Mouse (Mus musculus): ENCODE measurements around the gene Bcl7b. TPM values are rescaled to one million over a fixed set of nuclear protein-coding genes. Genes with fewer than 3 reads are reported as not detected.
"Not testable (repeated sequence)": the region's sequence is repeated elsewhere in the genome, so short reads cannot be mapped to it uniquely, and the experiment has no call there.

The Bcl7b gene
- total RNA-seq, 2 experiments from 2014 or later, result 24.7 to 25.3 TPM

GRCm38 (mm10) chr5:135189281-135190022, 21.4 kb downstream of the Bcl7b start:
- intact Hi-C loops (cut with DNase I; ENCODE audit: low total_unique reads), result loop anchor here (5.0 to 10.0 kb wide), 2 partner anchors 72 to 175 kb away; no protein-coding TSS in a partner anchor
- DNase-seq, result no peak

- intact Hi-C loops (cut with DNase I; ENCODE audit: low total_unique reads), result loop anchor here (5.0 kb wide), 1 partner anchor 74 kb away; no protein-coding TSS in a partner anchor
- peak; percentile 43 for DNase-seq
Measured at GRCm38 (mm10) chr5:135191620-135192019, 23.5 kb downstream of the Bcl7b start.

GRCm38 (mm10) chr5:135192431-135192830, 24.3 kb downstream of the Bcl7b start:
- intact Hi-C loops (cut with DNase I; ENCODE audit: low total_unique reads), result loop anchor here (5.0 kb wide), 1 partner anchor 75 kb away; no protein-coding TSS in a partner anchor
- DNase-seq, result no peak

GRCm38 (mm10) chr5:135196367-135196766, 28.3 kb downstream of the Bcl7b start:
- no peak for DNase-seq
- intact Hi-C loops (cut with DNase I; ENCODE audit: low total_unique reads), result no loop called here

GRCm38 (mm10) chr5:135202763-135203162, 34.7 kb downstream of the Bcl7b start:
- no peak for DNase-seq
- intact Hi-C loops (cut with DNase I; ENCODE audit: low total_unique reads), result no loop called here

DNA sequence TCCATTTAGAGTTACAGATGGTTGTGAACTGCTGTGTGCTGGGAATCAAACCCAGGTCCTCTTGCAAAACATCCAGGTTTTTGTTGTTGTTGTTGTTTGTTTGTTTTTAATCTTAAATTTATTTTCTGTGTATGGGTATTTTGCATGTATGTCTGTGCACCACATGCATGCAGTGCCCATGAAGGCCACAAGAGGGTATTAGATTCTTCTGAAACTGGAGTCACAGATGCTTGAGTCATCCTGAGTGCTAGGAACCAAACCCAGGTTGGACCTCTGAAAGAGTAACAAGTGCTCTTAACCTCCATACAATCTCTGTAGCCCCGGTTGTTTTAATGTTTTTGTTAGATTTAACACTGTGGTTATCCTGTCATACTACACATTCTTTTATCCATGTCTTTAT, 40.1 kb downstream of the Bcl7b start:
- DNase-seq, result no peak
- intact Hi-C loops (cut with DNase I; ENCODE audit: low total_unique reads), result no loop called here

GRCm38 (mm10) chr5:135216871-135217270, 48.8 kb downstream of the Bcl7b start:
- DNase-seq, result no peak
- intact Hi-C loops (cut with DNase I; ENCODE audit: low total_unique reads), result no loop called here

- DNase-seq, result no peak
- intact Hi-C loops (cut with DNase I; ENCODE audit: low total_unique reads), result no loop called here
Measured at GRCm38 (mm10) chr5:135220941-135221340, 52.9 kb downstream of the Bcl7b start.

GRCm38 (mm10) chr5:135222066-135222465, 54.0 kb downstream of the Bcl7b start:
- intact Hi-C loops (cut with DNase I; ENCODE audit: low total_unique reads), result no loop called here
- DNase-seq, result no peak

DNA sequence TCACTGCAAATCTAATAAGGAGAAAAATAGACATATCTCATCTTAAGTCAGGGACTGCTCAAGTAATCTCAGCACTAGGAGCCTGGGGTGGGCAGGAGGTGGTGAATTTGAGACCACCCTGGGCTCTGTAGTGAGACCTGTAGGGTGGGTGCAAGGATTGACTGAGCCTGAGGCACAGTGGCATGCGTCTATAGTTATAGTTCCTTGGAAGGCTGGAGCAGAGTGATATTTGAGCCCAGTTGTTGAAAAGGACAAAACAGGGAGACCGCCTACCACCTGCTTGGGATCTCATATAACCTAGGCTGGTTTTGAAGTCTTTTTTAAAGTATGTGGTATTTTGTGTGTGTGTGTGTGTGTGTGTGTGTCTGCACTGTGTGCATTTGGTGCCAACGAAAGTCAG, 56.1 kb downstream of the Bcl7b start:
- no peak for DNase-seq
- intact Hi-C loops (cut with DNase I; ENCODE audit: low total_unique reads), result no loop called here

- intact Hi-C loops (cut with DNase I; ENCODE audit: low total_unique reads); DNase-seq: not testable (repeated sequence)
Measured at GRCm38 (mm10) chr5:135225879-135226278, 57.8 kb downstream of the Bcl7b start.

DNA sequence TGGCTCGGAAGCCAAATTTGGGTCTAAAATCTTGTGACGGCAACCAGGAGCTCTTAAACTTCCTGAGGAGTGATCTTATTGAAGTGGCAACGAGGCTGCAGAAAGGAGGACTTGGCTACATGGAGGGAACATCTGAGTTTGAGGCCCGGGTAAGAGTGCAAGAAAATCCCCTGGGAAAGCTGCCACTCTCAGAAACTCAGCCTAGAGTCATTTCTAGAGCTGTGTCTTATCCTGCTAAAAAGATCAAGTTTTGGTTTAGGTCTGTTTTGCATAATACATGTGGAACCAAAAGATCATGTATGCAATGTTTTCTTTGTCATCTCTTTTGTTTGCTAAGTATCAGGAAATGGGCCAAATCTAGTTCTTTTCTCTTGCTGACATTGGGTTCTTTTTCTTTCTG, 62.1 kb downstream of the Bcl7b start:
- intact Hi-C loops (cut with DNase I; ENCODE audit: low total_unique reads), result no loop called here

More for the DNA sequence above, 62.1 kb downstream of the Bcl7b start:
- no peak for DNase-seq

Small RNA genes lying within 50 kb of the gene (microRNA-seq; reads per million reads assigned to microRNA genes)
- 0 reads per million in 2 experiments for gene Gm25315

Other genes starting within 250 kb of the Bcl7b start
- 1 to 10 TPM; 4.9 to 6.2 TPM for gene Mettl27, start 235.9 kb upstream of the Bcl7b start, total RNA-seq (2021)
- gene Cldn4, start 221.3 kb upstream of the Bcl7b start, total RNA-seq (2021), result not detected
- gene Cldn3, start 182.1 kb upstream of the Bcl7b start, total RNA-seq (2021), result under 1 TPM in 1 of 2 experiments, not detected in 1; 0.27 TPM
- gene Abhd11, start 159.1 kb upstream of the Bcl7b start, total RNA-seq (2021), result 10 to 100 TPM; 64.1 to 69.1 TPM
- gene Stx1a, start 144.8 kb upstream of the Bcl7b start, total RNA-seq (2021), result 1 to 10 TPM; 1.4 to 1.5 TPM
- 10 to 100 TPM; 24.0 to 25.8 TPM for gene Dnajc30, start 104.1 kb upstream of the Bcl7b start, total RNA-seq (2021)
- 10 to 100 TPM; 24.7 to 33.0 TPM for gene Bud23, start 103.3 kb upstream of the Bcl7b start, total RNA-seq (2021)
- 1 to 10 TPM in 1 of 2 experiments, under 1 TPM in 1; 0.84 to 1.7 TPM for gene Vps37d, start 90.0 kb upstream of the Bcl7b start, total RNA-seq (2021)
- 10 to 100 TPM; 37.5 to 40.6 TPM for gene Mlxipl, start 78.4 kb upstream of the Bcl7b start, total RNA-seq (2021)
- gene Tbl2, start 18.6 kb upstream of the Bcl7b start, total RNA-seq (2021), result 10 to 100 TPM; 11.9 to 13.3 TPM
- 10 to 100 TPM; 24.1 to 24.8 TPM for gene Baz1b, start 19.0 kb downstream of the Bcl7b start, total RNA-seq (2021)
- gene Fzd9, start 82.9 kb downstream of the Bcl7b start, total RNA-seq (2021), result 10 to 100 TPM in 1 of 2 experiments, 1 to 10 TPM in 1; 9.9 to 12.1 TPM
- gene Fkbp6, start 181.8 kb downstream of the Bcl7b start, total RNA-seq (2021), result not detected
- not detected for gene Trim50, start 185.0 kb downstream of the Bcl7b start, total RNA-seq (2021)
- gene Nsun5, start 201.7 kb downstream of the Bcl7b start, total RNA-seq (2021), result 1 to 10 TPM; 5.2 to 8.1 TPM
- gene Pom121, start 226.3 kb downstream of the Bcl7b start, total RNA-seq (2021), result 1 to 10 TPM; 7.8 to 9.3 TPM

Data from gastrocnemius, postnatal 14 days (tissue).